Mouse (Mus musculus): ENCODE data around the gene Aldh9a1. TPM values are rescaled to one million over a fixed set of nuclear protein-coding genes. Genes with fewer than 3 reads are reported as not detected.
A peak's percentile ranks its signal among the peaks of the same experiment; 100 is the strongest.

The Aldh9a1 gene
- polyA plus RNA-seq, 1 experiment from 2014 or later = 38.3 TPM

DNA sequence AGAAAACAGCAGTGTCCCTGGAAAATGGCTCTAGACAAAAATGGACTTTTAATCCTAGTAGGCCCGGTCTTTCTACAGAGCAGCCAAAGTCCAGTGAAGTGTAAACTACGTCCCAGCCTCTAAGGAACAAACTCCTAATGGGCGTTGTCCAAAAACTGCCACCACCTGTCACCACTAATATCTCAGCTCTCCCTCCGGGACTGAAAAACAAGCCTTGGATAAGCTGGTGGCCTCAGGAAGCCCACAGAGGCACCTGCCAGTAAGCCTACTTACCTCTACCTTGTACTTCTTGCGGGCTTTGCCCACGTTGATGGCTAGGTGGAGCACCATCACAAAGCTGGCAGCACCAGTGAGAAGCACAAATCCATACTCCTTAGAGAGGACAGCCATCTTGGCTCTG is 28.2 kb downstream of the Aldh9a1 start:
- Histone ChIP-seq H3K27me3 (ENCODE audit: control insufficient read depth, insufficient read depth, low read length) (no peaks in the 10 kb centered on the region), H3K4me3 (ENCODE audit: low read depth, low read length) (no peak overlapping the region), H3K27ac (ENCODE audit: low read depth, low read length) (no peak overlapping the region), H3K4me2 (ENCODE audit: low read depth, low read length, severe bottlenecking) (no peak overlapping the region), H3K9ac (ENCODE audit: low read length) (no peak overlapping the region), H3K36me3 (ENCODE audit: control insufficient read depth, insufficient read depth, low read length) (no peaks in the 10 kb centered on the region), H3K9me3 (ENCODE audit: control insufficient read depth, low read length) (no peaks in the 10 kb centered on the region), H3K4me1 (replicated peaks; ENCODE audit: control insufficient read depth, insufficient read depth, low read length) (peaks cover 6% of the 10 kb centered on the region; the same call in 1 of the 2 replicates)
- DNase-seq (ENCODE audit: low spot score) (no peak), ATAC-seq (replicated peaks; ENCODE audit: low FRiP score) (no peak)
- 71% methylated on average over 6 of the region's 6 CpGs for WGBS

DNA sequence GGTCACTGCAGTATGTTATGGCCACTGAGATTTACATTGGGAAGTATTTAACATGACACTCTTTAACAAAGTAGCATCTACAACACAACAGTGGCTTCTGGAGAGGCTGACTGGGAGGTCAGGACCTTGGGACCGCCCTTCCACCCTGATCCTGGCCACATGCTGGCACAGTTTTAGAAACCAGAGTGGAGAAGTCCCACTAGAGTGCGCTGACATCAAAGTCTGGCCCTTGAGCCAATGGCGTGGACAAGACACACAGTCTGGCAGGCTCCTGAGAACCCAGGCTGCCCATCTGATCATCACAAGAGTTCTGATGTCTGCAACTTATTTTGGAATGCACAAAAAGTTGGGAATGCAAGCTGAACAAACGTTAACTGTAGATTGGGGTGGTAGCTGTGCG is 30.0 kb downstream of the Aldh9a1 start:
- H3K4me1 ChIP-seq (replicated peaks; ENCODE audit: control insufficient read depth, insufficient read depth, low read length) = no peaks in the 10 kb centered on the region
- H3K9ac ChIP-seq (ENCODE audit: low read length) = no peak overlapping the region
- no peaks in the 10 kb centered on the region for H3K36me3 ChIP-seq (ENCODE audit: control insufficient read depth, insufficient read depth, low read length)
- H3K4me2 ChIP-seq (ENCODE audit: low read depth, low read length, severe bottlenecking) = no peak overlapping the region
- H3K27ac ChIP-seq (ENCODE audit: low read depth, low read length) = no peak overlapping the region
- H3K4me3 ChIP-seq (ENCODE audit: low read depth, low read length) = no peak overlapping the region
- H3K9me3 ChIP-seq (ENCODE audit: control insufficient read depth, low read length) = no peaks in the 10 kb centered on the region
- H3K27me3 ChIP-seq (ENCODE audit: control insufficient read depth, insufficient read depth, low read length) = no peaks in the 10 kb centered on the region
- DNase-seq (ENCODE audit: low spot score) = no peak
- WGBS = 69% methylated on average over 5 of the region's 5 CpGs
- no peak for ATAC-seq (replicated peaks; ENCODE audit: low FRiP score)

DNA sequence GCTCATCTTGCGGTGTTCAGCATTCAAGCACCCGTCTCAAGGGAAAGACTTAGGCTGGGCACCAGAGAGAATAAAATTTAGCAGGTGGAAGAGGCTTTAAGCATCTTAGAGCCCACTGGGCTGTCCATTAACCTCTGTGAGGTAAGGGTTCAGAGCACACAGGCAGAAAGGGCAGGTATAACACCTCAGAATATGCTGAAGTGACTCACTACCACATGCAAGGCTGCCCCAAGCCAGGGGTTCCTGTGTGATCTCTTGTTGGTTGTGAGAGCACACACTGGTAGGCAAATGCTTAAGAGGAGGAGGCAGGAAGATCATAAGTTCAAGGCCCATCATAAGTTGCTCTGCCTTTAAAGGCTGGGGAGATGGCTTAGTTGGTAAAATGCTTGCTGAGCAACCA is 30.4 kb downstream of the Aldh9a1 start:
- ATAC-seq (replicated peaks; ENCODE audit: low FRiP score) = no peak

DNA sequence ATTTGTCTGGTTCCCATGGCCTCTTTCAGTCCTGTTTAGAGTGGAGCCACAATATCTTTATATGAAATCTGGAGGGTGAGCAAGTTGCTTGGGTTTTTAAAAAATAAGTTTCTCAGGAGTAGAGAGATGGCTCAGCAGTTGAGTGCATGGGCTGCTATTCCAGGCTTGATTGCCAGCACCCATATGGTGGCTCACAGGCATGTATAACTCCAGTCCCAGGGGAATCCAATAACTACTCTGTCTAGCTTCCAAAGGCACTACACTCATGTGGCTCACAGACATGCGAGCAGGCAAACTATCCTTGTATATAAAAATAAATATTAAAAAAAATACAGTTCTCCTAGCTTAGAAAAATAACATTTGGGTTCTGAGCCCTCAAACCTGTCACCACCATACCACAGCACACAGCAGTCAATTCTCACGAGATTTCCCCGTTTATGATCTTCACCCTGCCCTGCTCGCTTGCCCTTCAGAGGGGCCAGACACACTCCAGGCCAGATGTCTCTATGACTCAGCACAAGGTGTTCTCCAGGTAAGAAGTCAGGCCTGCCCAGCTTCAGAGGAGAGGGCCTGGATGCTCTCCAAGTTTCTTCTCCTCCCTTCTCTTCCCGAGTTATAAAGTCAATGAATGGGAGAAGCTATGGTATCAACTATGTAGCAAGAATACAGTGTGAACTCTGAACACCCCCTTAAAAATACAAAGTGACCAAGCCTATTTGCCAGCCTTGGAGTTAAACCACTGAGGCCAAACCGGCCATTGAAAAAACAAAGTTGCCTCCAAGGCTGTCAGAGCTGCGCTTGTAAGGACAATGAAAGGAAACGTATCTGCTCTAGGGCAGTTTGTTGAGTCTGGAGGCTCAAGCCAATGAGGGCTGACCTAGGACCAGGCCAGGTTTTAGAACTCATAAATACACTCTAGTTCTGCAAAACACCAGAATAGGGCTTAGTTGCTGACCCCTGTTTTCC is 31.5 kb downstream of the Aldh9a1 start:
- WGBS = 87% methylated on average over 8 of the region's 8 CpGs
- Histone ChIP-seq H3K27me3 (ENCODE audit: control insufficient read depth, insufficient read depth, low read length) (no peaks in the 10 kb centered on the region), H3K36me3 (ENCODE audit: control insufficient read depth, insufficient read depth, low read length) (no peaks in the 10 kb centered on the region), H3K4me3 (ENCODE audit: low read depth, low read length) (no peak overlapping the region), H3K4me1 (replicated peaks; ENCODE audit: control insufficient read depth, insufficient read depth, low read length) (no peaks in the 10 kb centered on the region), H3K27ac (ENCODE audit: low read depth, low read length) (no peak overlapping the region), H3K9ac (ENCODE audit: low read length) (no peak overlapping the region), H3K4me2 (ENCODE audit: low read depth, low read length, severe bottlenecking) (no peak overlapping the region), H3K9me3 (ENCODE audit: control insufficient read depth, low read length) (no peaks in the 10 kb centered on the region)
- DNase-seq (ENCODE audit: low spot score) = no peak
- ATAC-seq (replicated peaks; ENCODE audit: low FRiP score) = no peak

More for the DNA sequence above, 30.4 kb downstream of the Aldh9a1 start:
- Histone ChIP-seq H3K9me3 (ENCODE audit: control insufficient read depth, low read length) (no peaks in the 10 kb centered on the region), H3K27ac (ENCODE audit: low read depth, low read length) (no peak overlapping the region), H3K36me3 (ENCODE audit: control insufficient read depth, insufficient read depth, low read length) (no peaks in the 10 kb centered on the region), H3K9ac (ENCODE audit: low read length) (no peak overlapping the region), H3K27me3 (ENCODE audit: control insufficient read depth, insufficient read depth, low read length) (no peaks in the 10 kb centered on the region), H3K4me1 (replicated peaks; ENCODE audit: control insufficient read depth, insufficient read depth, low read length) (no peaks in the 10 kb centered on the region), H3K4me2 (ENCODE audit: low read depth, low read length, severe bottlenecking) (no peak overlapping the region), H3K4me3 (ENCODE audit: low read depth, low read length) (no peak overlapping the region)
- WGBS = 86% methylated on average over 2 of the region's 2 CpGs
- no peak for DNase-seq (ENCODE audit: low spot score)

DNA sequence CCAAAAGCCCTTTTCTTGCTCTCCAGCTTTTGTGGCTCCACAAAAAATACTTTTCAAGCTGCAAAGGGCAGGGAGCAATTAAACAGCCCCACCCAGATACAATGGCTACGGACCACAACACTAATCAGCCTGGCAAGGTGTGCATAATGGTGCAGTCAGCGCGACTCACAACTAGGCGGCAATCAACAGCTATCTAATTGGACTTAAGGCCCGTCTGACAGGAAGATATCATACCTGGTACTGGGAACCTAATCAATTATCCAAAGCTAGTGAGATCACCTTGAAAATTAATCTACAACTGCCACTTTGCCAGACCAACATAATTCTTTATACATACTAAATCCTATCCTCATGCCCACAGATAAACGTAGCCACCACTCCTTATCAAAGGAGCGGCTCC is 32.5 kb downstream of the Aldh9a1 start:
- WGBS = 79% methylated on average over 7 of the region's 7 CpGs
- H3K9ac ChIP-seq (ENCODE audit: low read length) = no peak overlapping the region
- no peak for ATAC-seq (replicated peaks; ENCODE audit: low FRiP score)
- H3K9me3 ChIP-seq (ENCODE audit: control insufficient read depth, low read length) = no peaks in the 10 kb centered on the region
- H3K4me2 ChIP-seq (ENCODE audit: low read depth, low read length, severe bottlenecking) = no peak overlapping the region
- H3K27ac ChIP-seq (ENCODE audit: low read depth, low read length) = no peak overlapping the region
- H3K4me3 ChIP-seq (ENCODE audit: low read depth, low read length) = no peak overlapping the region
- H3K27me3 ChIP-seq (ENCODE audit: control insufficient read depth, insufficient read depth, low read length) = no peaks in the 10 kb centered on the region
- DNase-seq (ENCODE audit: low spot score) = no peak
- no peaks in the 10 kb centered on the region for H3K4me1 ChIP-seq (replicated peaks; ENCODE audit: control insufficient read depth, insufficient read depth, low read length)
- no peaks in the 10 kb centered on the region for H3K36me3 ChIP-seq (ENCODE audit: control insufficient read depth, insufficient read depth, low read length)

DNA sequence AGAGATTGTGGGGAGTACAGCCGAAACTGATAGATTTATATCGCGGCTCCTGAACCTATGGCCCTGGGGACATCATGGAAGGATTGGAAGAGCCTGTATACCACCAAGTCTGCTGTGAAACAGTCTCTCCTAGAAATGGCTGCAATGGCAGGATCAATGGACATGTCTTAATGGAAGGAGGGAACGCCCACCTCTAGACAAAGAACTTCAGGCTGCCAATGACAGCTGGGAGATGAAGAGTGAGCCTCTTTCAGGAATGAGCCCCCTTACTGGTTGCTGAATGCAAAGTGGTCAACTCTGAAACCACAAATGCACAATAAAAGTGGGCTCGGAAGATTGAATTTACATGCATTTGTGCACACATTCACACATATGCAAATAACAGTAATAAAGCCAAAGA is 33.0 kb downstream of the Aldh9a1 start:
- Histone ChIP-seq H3K4me3 (ENCODE audit: low read depth, low read length) (no peak overlapping the region), H3K36me3 (ENCODE audit: control insufficient read depth, insufficient read depth, low read length) (no peaks in the 10 kb centered on the region), H3K4me2 (ENCODE audit: low read depth, low read length, severe bottlenecking) (no peak overlapping the region), H3K27ac (ENCODE audit: low read depth, low read length) (no peak overlapping the region), H3K27me3 (ENCODE audit: control insufficient read depth, insufficient read depth, low read length) (no peaks in the 10 kb centered on the region), H3K9ac (ENCODE audit: low read length) (no peak overlapping the region), H3K4me1 (replicated peaks; ENCODE audit: control insufficient read depth, insufficient read depth, low read length) (no peaks in the 10 kb centered on the region), H3K9me3 (ENCODE audit: control insufficient read depth, low read length) (no peaks in the 10 kb centered on the region)
- DNase-seq (ENCODE audit: low spot score) = no peak
- WGBS = 75% methylated on average over 5 of the region's 5 CpGs
- ATAC-seq (replicated peaks; ENCODE audit: low FRiP score) = no peak

DNA sequence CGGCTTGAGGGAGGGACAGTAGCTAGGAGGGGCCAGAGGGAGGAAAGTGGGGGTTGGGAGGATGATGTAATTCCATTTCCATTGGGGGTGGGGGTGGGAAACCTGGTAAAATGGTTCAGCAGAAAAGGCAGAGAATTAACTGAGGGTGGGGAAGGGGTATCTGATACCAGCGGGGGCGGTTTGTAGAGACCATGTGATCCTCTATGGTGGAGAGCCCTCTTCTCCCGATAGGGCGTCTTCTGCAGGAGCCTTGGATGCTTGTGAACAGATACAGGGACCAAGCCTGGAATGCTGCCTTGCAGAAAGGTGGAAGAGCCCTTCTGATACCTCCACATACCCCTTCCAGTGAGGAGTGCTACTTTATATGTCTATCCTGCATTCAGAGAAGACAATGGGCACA is 33.4 kb downstream of the Aldh9a1 start:
- ATAC-seq (replicated peaks; ENCODE audit: low FRiP score) = no peak
- H3K9me3 ChIP-seq (ENCODE audit: control insufficient read depth, low read length) = no peaks in the 10 kb centered on the region
- 82% methylated on average over 5 of the region's 5 CpGs for WGBS
- no peak overlapping the region for H3K4me2 ChIP-seq (ENCODE audit: low read depth, low read length, severe bottlenecking)
- H3K36me3 ChIP-seq (ENCODE audit: control insufficient read depth, insufficient read depth, low read length) = no peaks in the 10 kb centered on the region
- H3K4me1 ChIP-seq (replicated peaks; ENCODE audit: control insufficient read depth, insufficient read depth, low read length) = no peaks in the 10 kb centered on the region
- H3K27me3 ChIP-seq (ENCODE audit: control insufficient read depth, insufficient read depth, low read length) = no peaks in the 10 kb centered on the region
- no peak overlapping the region for H3K27ac ChIP-seq (ENCODE audit: low read depth, low read length)
- no peak overlapping the region for H3K4me3 ChIP-seq (ENCODE audit: low read depth, low read length)
- no peak for DNase-seq (ENCODE audit: low spot score)
- H3K9ac ChIP-seq (ENCODE audit: low read length) = no peak overlapping the region

DNA sequence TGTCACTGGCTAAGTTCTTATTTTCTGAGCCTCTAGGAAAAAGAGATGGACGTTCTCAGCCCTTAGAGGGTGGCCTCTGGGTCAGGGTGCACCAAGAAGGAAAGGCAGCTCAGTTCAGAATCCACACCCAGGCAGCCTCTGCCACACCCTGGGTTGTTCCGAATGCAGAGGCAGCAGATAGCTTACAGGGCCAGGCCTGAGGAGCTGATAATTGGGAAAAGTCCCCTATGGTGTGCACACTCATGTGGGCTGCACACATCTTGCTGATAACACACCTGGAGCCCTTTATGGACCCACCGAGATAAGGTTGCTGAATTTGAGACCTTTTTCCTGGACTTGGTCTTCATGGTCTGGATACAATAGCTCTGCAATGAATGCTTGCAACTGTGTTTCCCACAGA is 34.4 kb downstream of the Aldh9a1 start:
- H3K27me3 ChIP-seq (ENCODE audit: control insufficient read depth, insufficient read depth, low read length) = no peaks in the 10 kb centered on the region
- no peak overlapping the region; the same call in 1 of the 2 replicates for H3K27ac ChIP-seq (ENCODE audit: low read depth, low read length)
- H3K36me3 ChIP-seq (ENCODE audit: control insufficient read depth, insufficient read depth, low read length) = no peaks in the 10 kb centered on the region
- no peak overlapping the region for H3K4me2 ChIP-seq (ENCODE audit: low read depth, low read length, severe bottlenecking)
- H3K4me3 ChIP-seq (ENCODE audit: low read depth, low read length) = no peak overlapping the region
- no peak for DNase-seq (ENCODE audit: low spot score)
- H3K9me3 ChIP-seq (ENCODE audit: control insufficient read depth, low read length) = no peaks in the 10 kb centered on the region
- 0 out of 2 replicates have a peak, but pooled peaks have one; percentile 42 for ATAC-seq (replicated peaks; ENCODE audit: low FRiP score)
- 84% methylated on average over 3 of the region's 3 CpGs for WGBS
- H3K4me1 ChIP-seq (replicated peaks; ENCODE audit: control insufficient read depth, insufficient read depth, low read length) = no peaks in the 10 kb centered on the region
- no peak overlapping the region for H3K9ac ChIP-seq (ENCODE audit: low read length)

DNA sequence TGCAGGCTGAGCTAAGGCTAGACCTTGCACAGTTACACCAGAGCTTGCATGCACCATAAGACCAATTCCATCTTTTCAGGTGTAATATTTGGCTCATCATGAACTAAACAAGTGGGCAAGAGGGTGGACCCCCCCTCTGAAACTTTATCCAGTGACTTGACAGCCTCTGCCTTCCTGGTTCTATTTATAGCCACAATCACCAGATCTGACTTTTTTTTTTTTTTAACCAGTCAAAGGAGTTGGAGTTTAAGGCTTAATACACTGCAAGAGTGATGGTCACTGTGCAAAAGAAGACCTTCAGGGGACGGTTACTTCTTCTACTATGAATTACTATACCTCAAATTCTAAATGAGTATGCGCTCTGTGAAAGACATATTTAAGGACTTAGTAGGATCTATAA is 35.4 kb downstream of the Aldh9a1 start:
- H3K27ac ChIP-seq (ENCODE audit: low read depth, low read length) = no peak overlapping the region
- no peak overlapping the region for H3K4me2 ChIP-seq (ENCODE audit: low read depth, low read length, severe bottlenecking)
- no peaks in the 10 kb centered on the region for H3K4me1 ChIP-seq (replicated peaks; ENCODE audit: control insufficient read depth, insufficient read depth, low read length)
- H3K27me3 ChIP-seq (ENCODE audit: control insufficient read depth, insufficient read depth, low read length) = no peaks in the 10 kb centered on the region
- DNase-seq (ENCODE audit: low spot score) (no peak), ATAC-seq (replicated peaks; ENCODE audit: low FRiP score) (no peak)
- no peaks in the 10 kb centered on the region for H3K36me3 ChIP-seq (ENCODE audit: control insufficient read depth, insufficient read depth, low read length)
- 93% methylated on average over 2 of the region's 2 CpGs for WGBS
- H3K9me3 ChIP-seq (ENCODE audit: control insufficient read depth, low read length) = no peaks in the 10 kb centered on the region
- H3K4me3 ChIP-seq (ENCODE audit: low read depth, low read length) = no peak overlapping the region
- no peak overlapping the region for H3K9ac ChIP-seq (ENCODE audit: low read length)
